Mouse (Mus musculus) layer of hippocampus, adult 18-20 months (tissue): ENCODE results near the gene Immt. TPM values are rescaled to one million over a fixed set of nuclear protein-coding genes. Genes with fewer than 3 reads are reported as not detected.
A peak's percentile ranks its signal among the peaks of the same experiment; 100 is the strongest.
"Not testable (repeated sequence)": the region's sequence is repeated elsewhere in the genome, so short reads cannot be mapped to it uniquely, and the experiment has no call there.

ENCODE experiments used
- DNase-seq, 2 experiments: peaks; one replicate each; pipeline ENCODE4 v3.0.0; 2022; ENCODE audit warnings: low spot score in 2 of 2
- total RNA-seq, 2 experiments: library from RNA; stranded (reverse); gene quantifications; 2 replicates each; pipeline ENCODE4 v1.2.3; 2021

Gene Immt
- total RNA-seq, 2 experiments from 2014 or later, result 132 to 141 TPM

- no peak for DNase-seq
Measured at GRCm38 (mm10) chr6:71840597-71841290, 9.6 kb downstream of the Immt start.

GRCm38 (mm10) chr6:71846906-71847305, 15.8 kb downstream of the Immt start:
- DNase-seq, result not testable (repeated sequence)

GRCm38 (mm10) chr6:71867751-71868150, 36.6 kb downstream of the Immt start:
- peak; percentile 20 to 70 for DNase-seq

- no peak for DNase-seq
Measured at GRCm38 (mm10) chr6:71868809-71869208, 37.7 kb downstream of the Immt start.

- DNase-seq, result no peak
Measured at GRCm38 (mm10) chr6:71871396-71871795, 40.3 kb downstream of the Immt start.

- DNase-seq, result no peak
Measured at GRCm38 (mm10) chr6:71877965-71878760, 47.0 kb downstream of the Immt start.

GRCm38 (mm10) chr6:71893263-71893662, 62.1 kb downstream of the Immt start:
- DNase-seq, result no peak

GRCm38 (mm10) chr6:71907702-71908235, 76.6 kb downstream of the Immt start:
- DNase-seq, result no peak

- DNase-seq, result peak; percentile 91 to 95
Measured at GRCm38 (mm10) chr6:71908481-71909381, 77.6 kb downstream of the Immt start, which contains the start of the genes Ptcd3 and Polr1a. Gene Ptcd3, minus strand, starts transcription at chr6:71908750. Gene Polr1a, plus strand, starts transcription at chr6:71909053.

GRCm38 (mm10) chr6:71909384-71909783, 78.3 kb downstream of the Immt start:
- DNase-seq, result no peak

GRCm38 (mm10) chr6:71909840-71910239, 78.7 kb downstream of the Immt start:
- no peak for DNase-seq

GRCm38 (mm10) chr6:71911686-71912450, 80.7 kb downstream of the Immt start:
- no peak for DNase-seq

GRCm38 (mm10) chr6:71920752-71921151, 89.6 kb downstream of the Immt start:
- no peak for DNase-seq

- not testable (repeated sequence) for DNase-seq
Measured at GRCm38 (mm10) chr6:71925233-71925632, 94.1 kb downstream of the Immt start.

Other genes starting within 250 kb of the Immt start
- 10 to 100 TPM; 40.4 to 42.6 TPM for gene Kdm3a, start 198.3 kb upstream of the Immt start, total RNA-seq
- gene Reep1, start 123.8 kb upstream of the Immt start, total RNA-seq, result 10 to 100 TPM; 70.5 to 72.3 TPM
- 10 to 100 TPM; 31.8 to 32.0 TPM for gene Mrpl35, start 4.4 kb upstream of the Immt start, total RNA-seq
- gene Ptcd3, start 77.4 kb downstream of the Immt start, total RNA-seq, result 10 to 100 TPM; 64.9 to 66.1 TPM
- gene Polr1a, start 77.7 kb downstream of the Immt start, total RNA-seq, result 10 to 100 TPM; 34.2 to 35.4 TPM